Mouse (Mus musculus) cortical plate, adult 2 months (tissue): ENCODE results near the gene Plxnb3. TPM values are rescaled to one million over a fixed set of nuclear protein-coding genes. Genes with fewer than 3 reads are reported as not detected.

ENCODE experiments used
- H3K27ac ChIP-seq: fragments of 200-500 bp; 2 replicates; pipeline ENCODE4 v1.5.1; 2012; ENCODE audit warnings: low read length, control low read depth, inconsistent platforms; ENCODE audit not compliant: insufficient read depth
- H3K4me1 ChIP-seq: fragments of 200-500 bp; 2 replicates; pipeline ENCODE4 v1.6.1; 2011; ENCODE audit warnings: low read length; ENCODE audit not compliant: control insufficient read depth, insufficient read depth
- H3K4me3 ChIP-seq: fragments of 200-500 bp; 2 replicates; pipeline ENCODE4 v1.5.1; 2011; ENCODE audit warnings: mild to moderate bottlenecking, low read length, control low read depth; ENCODE audit not compliant: insufficient read depth
- CTCF ChIP-seq: fragments of 200-500 bp; IDR thresholded peaks from 2 replicates; pipeline ENCODE4 v1.5.1; 2011; ENCODE audit warnings: mild to moderate bottlenecking, control low read depth, low read length; ENCODE audit not compliant: insufficient read depth; ENCODE audit errors: extremely low read depth
- POLR2A ChIP-seq: fragments of 200-500 bp; IDR thresholded peaks from 2 replicates; pipeline ENCODE4 v1.6.1; 2011; ENCODE audit warnings: mild to moderate bottlenecking, low read length, control low read depth; ENCODE audit not compliant: insufficient read depth; ENCODE audit errors: extremely low read depth
- polyA plus RNA-seq: library from polyadenylated mRNA; depleted of rRNA; stranded (reverse); fragments of >200 nt; gene quantifications from 2 replicates; pipeline ENCODE4 v1.2.3, GENCODE M21; 2012; rRNA removed

Gene Plxnb3
- polyA plus RNA-seq, result 17.3 and 20.3 TPM in 2 replicates

DNA sequence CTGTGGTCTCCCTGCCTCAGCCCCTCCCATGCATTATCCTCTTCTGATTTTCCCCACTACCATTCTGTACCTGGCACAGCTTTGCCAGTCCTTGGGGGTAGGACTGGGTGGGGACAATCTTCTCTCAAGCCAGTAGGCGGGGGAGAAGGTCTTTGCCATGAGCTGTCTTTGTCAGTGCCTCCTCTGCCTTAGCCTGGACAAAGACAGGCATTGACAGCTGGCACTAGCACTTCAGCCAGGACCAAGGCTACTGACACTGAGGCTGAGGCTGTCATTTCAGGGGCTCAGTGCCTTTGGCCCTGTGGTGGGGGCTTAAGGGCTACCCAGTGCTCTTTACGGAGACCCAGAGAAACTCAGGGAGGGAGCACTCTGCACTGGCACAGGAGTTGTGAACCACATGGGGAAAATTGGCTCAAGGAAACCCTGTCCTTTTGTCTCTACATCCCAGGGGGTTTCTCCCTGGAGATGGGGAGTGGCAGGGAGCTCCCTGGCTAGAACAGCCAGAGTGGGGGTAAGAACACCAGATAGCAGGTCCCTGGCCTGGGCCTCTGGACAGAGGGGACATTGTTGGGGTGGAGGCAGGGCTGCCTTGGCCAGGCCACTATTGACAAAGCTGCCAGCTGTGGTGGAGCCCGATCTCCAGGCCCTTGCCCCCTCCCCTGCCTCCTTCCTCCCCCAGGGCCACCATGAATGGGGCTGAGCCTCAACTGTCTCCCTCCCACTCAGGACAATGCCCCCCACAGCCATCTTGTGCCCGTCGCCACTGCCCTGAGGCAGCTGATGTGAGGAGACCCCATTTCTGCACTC is at the start of gene Plxnb3:
Gene Plxnb3, plus strand, starts transcription at position 757 of the 807 bp plus-strand sequence.
- Histone ChIP-seq H3K27ac (peak within 1 kb of the TSS; percentile 46), H3K4me1 (no peaks in the 10 kb centered on the region), H3K4me3 (peak within 1 kb of the TSS; percentile 29; the same call in 1 of the 2 replicates)
- TF ChIP-seq POLR2A (no peak), CTCF (no peak)

GRCm38 (mm10) chrX:73715476-73716108 is 41.3 kb upstream of the Plxnb3 start:
- H3K4me3 ChIP-seq, result peak overlapping the region; percentile 69
- 0 out of 2 replicates have a peak, but pooled peaks cover 4% of the 10 kb centered on the region for H3K4me1 ChIP-seq
- H3K27ac ChIP-seq, result no peak overlapping the region
- TF ChIP-seq CTCF (no peak), POLR2A (no peak)

GRCm38 (mm10) chrX:73716109-73716661 is 40.7 kb upstream of the Plxnb3 start, which contains the start of the genes Bcap31 and Abcd1:
Gene Bcap31, minus strand, starts transcription at chrX:73716175.
Gene Abcd1, plus strand, starts transcription at chrX:73716597.
- Histone ChIP-seq H3K27ac (peak within 1 kb of the TSS; percentile 76), H3K4me3 (peak within 1 kb of the TSS; percentile 69), H3K4me1 (0 out of 2 replicates have a peak, but pooled peaks cover 4% of the 10 kb centered on the region)
- peak; percentile 64; the same call in 1 of the 2 replicates for TF ChIP-seq POLR2A
- TF ChIP-seq CTCF, result no peak

DNA sequence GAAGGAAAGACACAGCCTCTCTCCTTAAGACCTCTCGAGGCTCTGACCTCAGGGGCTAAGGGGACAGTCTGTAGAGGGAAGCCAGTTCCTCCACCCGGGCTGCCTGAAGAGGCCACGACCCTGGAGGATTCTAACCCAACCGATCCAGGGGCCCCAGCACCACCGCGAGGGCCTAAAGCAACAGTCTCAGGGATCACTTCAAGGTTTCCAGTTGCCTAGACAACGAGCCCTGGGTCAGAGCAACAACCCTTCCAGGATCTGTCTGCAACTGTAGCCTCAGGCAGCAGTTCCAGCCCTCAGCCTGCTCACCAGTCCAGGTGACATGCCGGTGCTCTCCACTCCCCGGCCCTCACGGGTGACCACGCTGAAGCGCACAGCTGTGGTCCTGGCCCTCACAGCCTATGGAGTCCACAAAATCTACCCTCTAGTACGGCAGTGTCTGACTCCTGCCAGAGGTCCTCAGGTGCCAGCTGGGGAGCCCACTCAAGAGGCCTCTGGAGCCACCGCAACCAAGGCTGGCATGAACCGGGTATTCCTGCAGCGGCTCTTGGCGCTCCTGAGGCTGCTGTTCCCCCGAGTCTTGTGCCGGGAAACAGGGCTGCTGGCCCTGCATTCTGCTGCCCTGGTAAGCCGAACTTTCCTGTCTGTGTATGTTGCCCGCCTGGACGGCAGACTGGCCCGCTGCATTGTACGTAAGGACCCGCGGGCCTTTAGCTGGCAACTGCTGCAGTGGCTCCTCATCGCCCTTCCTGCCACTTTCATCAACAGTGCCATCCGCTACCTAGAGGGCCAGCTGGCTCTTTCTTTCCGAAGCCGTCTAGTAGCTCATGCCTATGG is 40.0 kb upstream of the Plxnb3 start:
- Histone ChIP-seq H3K4me3 (peak overlapping the region; percentile 69), H3K27ac (peak overlapping the region; percentile 76), H3K4me1 (0 out of 2 replicates have a peak, but pooled peaks cover 4% of the 10 kb centered on the region)
- TF ChIP-seq CTCF (no peak), POLR2A (0 out of 2 replicates have a peak, but pooled peaks have one; percentile 3)

GRCm38 (mm10) chrX:73717667-73718066 is 39.2 kb upstream of the Plxnb3 start:
- H3K27ac ChIP-seq, result no peak overlapping the region
- TF ChIP-seq CTCF, result no peak
- TF ChIP-seq POLR2A, result no peak
- 0 out of 2 replicates have a peak, but pooled peaks cover 4% of the 10 kb centered on the region for H3K4me1 ChIP-seq
- H3K4me3 ChIP-seq, result peak overlapping the region; percentile 69

GRCm38 (mm10) chrX:73718271-73718670 is 38.6 kb upstream of the Plxnb3 start:
- TF ChIP-seq POLR2A (no peak), CTCF (no peak)
- 0 out of 2 replicates have a peak, but pooled peaks cover 4% of the 10 kb centered on the region for H3K4me1 ChIP-seq
- H3K4me3 ChIP-seq, result no peak overlapping the region; the same call in 1 of the 2 replicates
- H3K27ac ChIP-seq, result no peak overlapping the region

DNA sequence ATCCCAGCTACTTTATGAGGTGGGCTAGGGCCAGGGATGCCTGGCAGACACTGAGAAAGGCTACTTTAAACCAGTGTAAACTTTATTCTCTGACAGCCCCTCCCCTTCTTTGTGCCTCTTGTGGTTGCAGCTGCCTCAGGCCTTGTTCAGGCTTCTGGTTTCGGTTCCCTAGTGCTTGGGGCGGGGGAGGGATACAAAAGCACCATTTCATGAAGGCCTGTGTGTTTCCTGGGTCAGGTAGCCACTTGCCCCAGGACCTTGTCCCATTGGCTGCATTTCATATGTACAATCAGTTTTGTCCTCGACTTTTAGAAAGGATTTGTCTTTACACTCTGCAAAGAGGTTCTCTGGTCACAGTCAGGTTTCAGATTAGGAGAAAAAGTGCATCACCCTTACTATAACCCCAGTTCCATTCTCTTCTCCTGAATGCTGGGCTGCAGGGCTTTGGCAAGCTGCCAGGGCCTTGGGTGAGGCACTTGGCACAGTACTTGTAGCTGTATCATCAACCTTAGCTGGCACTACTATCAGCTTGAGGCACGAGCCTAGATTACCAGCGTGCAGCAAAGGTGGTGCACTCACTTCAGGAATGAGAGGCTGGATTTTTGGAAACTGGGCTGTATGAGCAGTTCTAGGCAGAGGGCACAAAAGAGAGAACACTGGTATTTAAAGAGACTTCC is 38.1 kb upstream of the Plxnb3 start:
- H3K4me1 ChIP-seq, result 0 out of 2 replicates have a peak, but pooled peaks cover 4% of the 10 kb centered on the region
- TF ChIP-seq CTCF (no peak), POLR2A (no peak)
- no peak overlapping the region for H3K27ac ChIP-seq
- no peak overlapping the region; the same call in 1 of the 2 replicates for H3K4me3 ChIP-seq

DNA sequence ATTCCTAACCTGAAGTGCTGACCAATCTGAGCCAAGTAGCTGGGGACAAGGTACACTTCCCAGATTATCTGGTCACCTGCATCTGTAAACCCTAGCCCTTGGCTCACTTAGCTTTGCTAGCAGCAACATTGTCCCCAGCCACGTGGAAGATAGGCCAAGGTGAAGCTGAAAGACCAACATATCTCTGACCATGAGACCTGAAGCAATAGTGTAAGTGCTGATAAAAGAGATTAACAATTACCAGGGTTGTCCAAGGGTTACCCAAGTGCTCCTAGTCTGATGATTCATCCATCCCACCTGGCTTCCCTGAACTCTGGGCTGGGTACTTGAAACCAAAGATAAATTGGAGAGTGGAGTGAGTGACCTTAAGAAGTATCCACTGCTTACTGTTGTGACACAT is 26.0 kb upstream of the Plxnb3 start:
- Histone ChIP-seq H3K4me1 (no peaks in the 10 kb centered on the region), H3K4me3 (no peak overlapping the region), H3K27ac (no peak overlapping the region)
- TF ChIP-seq CTCF (no peak), POLR2A (no peak)
